Mouse (Mus musculus) inflammation-experienced regulatory T-cells (primary cell): ENCODE measurements around the gene Gngt2. TPM values are rescaled to one million over a fixed set of nuclear protein-coding genes. Genes with fewer than 3 reads are reported as not detected.

ENCODE experiments used
- polyA plus RNA-seq, 2 experiments: library from polyadenylated mRNA; unstranded; fragments of 100-300 nt; shearing (Covaris generic); gene quantifications; one replicate each; pipeline ENCODE4 v1.2.1; 2017

Gngt2 gene
- polyA plus RNA-seq, result 10 to 100 TPM; 29.6 to 32.0 TPM

GRCm38 (mm10) chr11:95837059-95837458, at the start of gene Gngt2:
TSS of gene Gngt2 (plus strand) at chr11:95837216.

GRCm38 (mm10) chr11:95824071-95824876, 12.7 kb upstream of the Gngt2 start, which contains the start of gene Phospho1:
TSS of gene Phospho1 (plus strand) at chr11:95824499.

GRCm38 (mm10) chr11:95842074-95842681, 5.2 kb downstream of the Gngt2 start, which contains the start of gene Abi3:
TSS of gene Abi3 (minus strand) at chr11:95842476.

Other genes with a start within 250 kb of the Gngt2 start
- not detected for gene Ngfr, start 249.5 kb upstream of the Gngt2 start, polyA plus RNA-seq
- 10 to 100 TPM; 66.5 to 68.5 TPM for gene Phb, start 170.3 kb upstream of the Gngt2 start, polyA plus RNA-seq
- 10 to 100 TPM; 11.4 to 22.0 TPM for gene Zfp652, start 124.5 kb upstream of the Gngt2 start, polyA plus RNA-seq
- gene B130006D01Rik, start 113.6 kb upstream of the Gngt2 start, polyA plus RNA-seq, result 1 to 10 TPM; 1.2 to 1.3 TPM
- gene Phospho1, start 12.7 kb upstream of the Gngt2 start, polyA plus RNA-seq, result not detected
- 10 to 100 TPM; 52.3 to 53.0 TPM for gene Abi3, start 5.3 kb downstream of the Gngt2 start, polyA plus RNA-seq
- gene B4galnt2, start 77.7 kb downstream of the Gngt2 start, polyA plus RNA-seq, result under 1 TPM in 1 of 2 experiments, not detected in 1; 0.14 TPM
- 1 to 10 TPM in 1 of 2 experiments, under 1 TPM in 1; 0.12 to 1.4 TPM for gene Igf2bp1, start 168.7 kb downstream of the Gngt2 start, polyA plus RNA-seq
- not detected for gene Gip, start 187.3 kb downstream of the Gngt2 start, polyA plus RNA-seq
- 10 to 100 TPM; 82.6 to 87.8 TPM for gene Snf8, start 197.7 kb downstream of the Gngt2 start, polyA plus RNA-seq
- 10 to 100 TPM; 42.9 to 43.9 TPM for gene Ube2z, start 228.2 kb downstream of the Gngt2 start, polyA plus RNA-seq
- gene Atp5g1, start 238.5 kb downstream of the Gngt2 start, polyA plus RNA-seq, result 100 to 1,000 TPM; 302 to 318 TPM